Mouse (Mus musculus) neural tube, embryonic 14.5 days (tissue): ENCODE results near the gene Erg. TPM values are rescaled to one million over a fixed set of nuclear protein-coding genes. Genes with fewer than 3 reads are reported as not detected.

ENCODE experiments used
- ATAC-seq: fragments of 200-750 bp; cut with Nextera tagmentation; 2 replicates; pipeline ENCODE4 v1.8.0; 2017; ENCODE audit warnings: low read depth, mild to moderate bottlenecking, moderate TSS enrichment, moderate library complexity
- H3K27ac ChIP-seq: fragments of 300-500 bp; sonication (generic); 2 replicates; pipeline ENCODE4 v1.5.1; 2014; ENCODE audit warnings: low read depth, mild to moderate bottlenecking, control low read depth, low read length, moderate library complexity, mixed read lengths
- H3K27me3 ChIP-seq: fragments of 300-500 bp; sonication (generic); 2 replicates; pipeline ENCODE4 v1.6.1; 2014; ENCODE audit warnings: low read length; ENCODE audit not compliant: control insufficient read depth, insufficient read depth
- H3K36me3 ChIP-seq: fragments of 300-500 bp; sonication (generic); 2 replicates; pipeline ENCODE4 v1.6.1; 2014; ENCODE audit warnings: low read length, mixed read lengths; ENCODE audit not compliant: control insufficient read depth, insufficient read depth
- H3K4me1 ChIP-seq: fragments of 300-500 bp; sonication (generic); 2 replicates; pipeline ENCODE4 v1.6.1; 2014; ENCODE audit warnings: low read length; ENCODE audit not compliant: control insufficient read depth, insufficient read depth
- H3K4me2 ChIP-seq: fragments of 300-500 bp; sonication (generic); 2 replicates; pipeline ENCODE4 v1.6.1; 2014; ENCODE audit warnings: mild to moderate bottlenecking, low read depth, low read length, control low read depth
- H3K4me3 ChIP-seq: fragments of 300-500 bp; sonication (generic); 2 replicates; pipeline ENCODE4 v1.5.1; 2014; ENCODE audit warnings: low read depth, low read length, control low read depth, mixed read lengths
- H3K9ac ChIP-seq: fragments of 300-500 bp; sonication (generic); replicated peaks from 2 replicates; pipeline ENCODE4 v1.6.1; 2014; ENCODE audit warnings: low read depth, mild to moderate bottlenecking, control low read depth, low read length, mixed read lengths
- H3K9me3 ChIP-seq: fragments of 300-500 bp; sonication (generic); 2 replicates; pipeline ENCODE4 v1.6.1; 2016; ENCODE audit warnings: low read length; ENCODE audit not compliant: control insufficient read depth
- WGBS: fragments of 180-500 bp; shearing (Covaris S2); extraction: QIAGEN DNeasy Blood & Tissue Kit; methylation state at CpG from one replicate; pipeline ENCODE4 v1.1.7; 2014; 5-methylcytosine and 5-hydroxymethylcytosine counted together
- polyA plus RNA-seq: library from polyadenylated mRNA; unstranded; fragments of >200 nt; fragmentation: Nextera tagmentation; extraction: Ambion mirVana; gene quantifications from 2 replicates; pipeline ENCODE4 v1.2.1, GENCODE M21; 2014

The Erg gene
- polyA plus RNA-seq, 1 experiment from 2014 or later = 0.95 TPM

DNA sequence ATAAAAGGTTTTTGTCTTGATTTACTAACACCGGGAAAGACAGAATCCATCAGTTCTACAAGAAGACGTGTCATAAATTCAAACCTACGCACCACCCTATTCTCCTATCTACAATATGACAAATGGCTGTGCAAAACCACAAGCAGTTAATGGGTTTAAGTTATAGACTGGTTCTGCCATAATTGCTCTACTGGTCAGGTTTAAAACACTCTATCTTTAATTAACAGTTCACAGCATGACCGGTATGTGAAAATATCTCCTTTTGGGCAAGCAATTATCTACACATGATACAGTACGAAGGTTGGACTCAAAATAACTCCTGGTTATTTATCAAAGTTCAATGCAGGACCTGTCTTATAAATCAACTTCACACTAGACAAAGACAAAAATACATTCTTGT lies 107.8 kb downstream of the Erg start:
- Histone ChIP-seq H3K27ac (no peak overlapping the region), H3K4me1 (no peaks in the 10 kb centered on the region), H3K9me3 (no peaks in the 10 kb centered on the region), H3K27me3 (no peaks in the 10 kb centered on the region), H3K9ac (no peak overlapping the region), H3K4me2 (no peak overlapping the region), H3K4me3 (no peak overlapping the region), H3K36me3 (no peaks in the 10 kb centered on the region)
- ATAC-seq = no peak
- 78% methylated on average over 5 of the region's 5 CpGs for WGBS

GRCm38 (mm10) chr16:95475041-95475440 lies 111.4 kb downstream of the Erg start:
- Histone ChIP-seq H3K9me3 (no peaks in the 10 kb centered on the region), H3K4me3 (no peak overlapping the region), H3K27ac (no peak overlapping the region), H3K4me2 (no peak overlapping the region), H3K4me1 (no peaks in the 10 kb centered on the region), H3K36me3 (no peaks in the 10 kb centered on the region), H3K27me3 (no peaks in the 10 kb centered on the region), H3K9ac (no peak overlapping the region)
- no peak for ATAC-seq
- WGBS = 93% methylated on average over 3 of the region's 3 CpGs

GRCm38 (mm10) chr16:95473946-95474345 lies 112.4 kb downstream of the Erg start:
- Histone ChIP-seq H3K27me3 (no peaks in the 10 kb centered on the region), H3K27ac (no peak overlapping the region), H3K9me3 (no peaks in the 10 kb centered on the region), H3K4me3 (no peak overlapping the region), H3K4me1 (no peaks in the 10 kb centered on the region), H3K36me3 (no peaks in the 10 kb centered on the region), H3K9ac (no peak overlapping the region), H3K4me2 (no peak overlapping the region)
- no peak for ATAC-seq
- WGBS = 91% methylated on average over 3 of the region's 3 CpGs

DNA sequence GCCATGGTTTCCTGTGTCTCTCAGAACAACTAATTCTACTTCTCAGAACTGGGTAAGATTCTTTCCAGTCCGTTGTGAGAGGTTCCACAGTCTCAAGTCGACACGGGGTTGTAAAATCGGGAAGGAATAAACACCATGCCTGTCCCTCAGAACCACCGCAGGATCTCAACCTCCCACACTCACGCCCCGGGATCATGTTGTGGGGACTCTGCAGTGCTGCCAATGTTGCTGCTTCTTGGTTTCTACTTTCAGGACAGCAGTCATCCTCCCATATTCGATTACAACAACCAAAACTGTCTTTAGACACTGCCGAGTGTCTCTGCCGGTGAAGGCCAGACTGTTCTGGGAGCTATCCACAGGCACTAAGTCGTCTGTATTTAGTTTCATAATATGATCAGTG lies 113.6 kb downstream of the Erg start:
- Histone ChIP-seq H3K4me2 (no peak overlapping the region), H3K9me3 (no peaks in the 10 kb centered on the region), H3K4me1 (no peaks in the 10 kb centered on the region), H3K27me3 (no peaks in the 10 kb centered on the region), H3K4me3 (no peak overlapping the region), H3K27ac (no peak overlapping the region), H3K9ac (no peak overlapping the region), H3K36me3 (no peaks in the 10 kb centered on the region)
- ATAC-seq = no peak
- WGBS = 90% methylated on average over 11 of the region's 11 CpGs

DNA sequence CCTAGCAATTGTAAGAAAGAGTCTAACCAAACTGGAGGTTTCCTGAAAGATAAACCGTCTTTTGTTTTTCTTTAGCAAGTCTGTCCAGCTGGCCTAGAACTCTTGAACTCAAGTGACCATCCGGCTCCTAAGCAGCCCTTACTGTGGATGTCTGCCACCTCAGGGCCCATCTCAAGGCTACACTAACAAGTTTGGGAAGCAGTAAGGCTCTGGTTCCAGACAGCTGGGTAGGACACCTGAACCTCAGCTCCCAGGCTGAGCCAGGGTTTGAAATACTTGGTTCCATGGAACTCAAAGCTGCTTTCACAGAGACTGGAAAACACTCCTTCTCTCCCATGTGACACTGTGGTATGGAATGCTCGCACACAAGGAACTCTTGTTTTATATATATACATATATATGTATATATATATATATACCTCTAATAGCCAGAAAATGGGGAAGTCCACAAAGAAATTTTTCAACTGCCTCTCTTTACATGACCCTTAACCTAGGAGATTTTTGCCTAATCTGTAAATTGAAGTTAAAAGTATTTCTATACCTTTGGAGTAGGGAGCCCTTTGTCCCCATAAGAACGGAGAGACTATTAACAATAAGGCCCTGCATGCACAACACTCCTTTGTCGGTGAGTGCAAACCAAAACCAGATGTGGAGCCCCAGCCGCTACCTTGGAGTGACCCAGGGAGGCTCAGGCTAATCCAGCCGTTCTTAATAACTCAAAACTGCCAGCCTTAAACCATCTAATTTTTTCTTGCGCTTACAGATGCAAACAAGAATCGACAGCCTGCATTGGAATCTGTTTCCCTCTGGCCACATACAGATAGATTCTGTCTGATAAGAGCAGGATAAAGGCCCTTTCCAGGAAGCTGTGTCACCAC lies 116.9 kb downstream of the Erg start:
- no peak overlapping the region for H3K4me2 ChIP-seq
- H3K27ac ChIP-seq = no peak overlapping the region
- H3K27me3 ChIP-seq = no peaks in the 10 kb centered on the region
- H3K4me3 ChIP-seq = no peak overlapping the region
- H3K4me1 ChIP-seq = no peaks in the 10 kb centered on the region
- no peaks in the 10 kb centered on the region for H3K36me3 ChIP-seq
- 83% methylated on average over 9 of the region's 9 CpGs for WGBS
- no peaks in the 10 kb centered on the region for H3K9me3 ChIP-seq
- no peak overlapping the region for H3K9ac ChIP-seq
- no peak for ATAC-seq

DNA sequence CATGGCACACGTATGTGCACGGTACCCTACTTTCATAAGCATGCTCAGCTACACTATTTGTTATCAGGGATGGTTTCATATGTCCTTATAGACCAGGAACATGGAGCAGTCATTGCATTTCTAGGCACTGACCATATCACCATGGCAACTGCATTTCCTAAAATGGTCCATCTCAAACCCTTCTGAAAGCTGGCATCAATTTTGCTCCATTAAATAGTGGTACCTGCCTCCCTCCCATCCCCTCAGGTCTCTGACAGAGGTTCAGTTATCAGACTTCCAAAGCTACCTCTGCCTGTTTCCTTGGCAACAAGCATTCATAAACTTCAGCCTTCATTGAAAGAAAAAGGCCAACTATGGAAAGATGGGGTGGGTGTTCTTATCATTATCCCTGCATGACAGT lies 118.5 kb downstream of the Erg start:
- H3K36me3 ChIP-seq = no peaks in the 10 kb centered on the region
- no peaks in the 10 kb centered on the region for H3K27me3 ChIP-seq
- ATAC-seq = no peak
- no peak overlapping the region for H3K27ac ChIP-seq
- H3K4me1 ChIP-seq = no peaks in the 10 kb centered on the region
- 94% methylated on average over 2 of the region's 2 CpGs for WGBS
- H3K9me3 ChIP-seq = no peaks in the 10 kb centered on the region
- no peak overlapping the region for H3K4me3 ChIP-seq
- no peak overlapping the region for H3K9ac ChIP-seq
- no peak overlapping the region for H3K4me2 ChIP-seq

DNA sequence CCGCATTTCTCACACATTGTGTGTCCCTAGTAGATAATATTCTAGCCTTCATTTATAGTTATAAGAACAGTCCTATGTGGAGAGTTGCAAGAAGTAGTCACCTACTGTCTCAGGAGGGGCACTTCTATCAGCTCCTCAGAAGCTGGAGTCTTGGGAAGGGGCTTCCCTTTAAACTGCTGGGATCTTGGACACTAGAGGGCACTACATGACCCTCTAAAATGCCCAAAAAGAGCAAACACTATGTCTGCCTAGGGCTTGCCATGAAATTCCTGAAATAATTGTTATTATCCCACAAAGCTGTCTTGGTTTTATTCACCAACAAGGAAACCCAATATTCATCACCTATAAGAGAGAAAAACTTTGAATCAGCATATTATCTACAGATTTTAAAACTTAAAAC lies 119.8 kb downstream of the Erg start:
- H3K9ac ChIP-seq = no peak overlapping the region
- no peaks in the 10 kb centered on the region for H3K9me3 ChIP-seq
- no peak overlapping the region for H3K4me2 ChIP-seq
- no peaks in the 10 kb centered on the region for H3K27me3 ChIP-seq
- ATAC-seq = no peak
- no peak overlapping the region for H3K27ac ChIP-seq
- 90% methylated on average over 1 of the region's 1 CpGs for WGBS
- H3K36me3 ChIP-seq = no peaks in the 10 kb centered on the region
- H3K4me1 ChIP-seq = no peaks in the 10 kb centered on the region
- no peak overlapping the region for H3K4me3 ChIP-seq

DNA sequence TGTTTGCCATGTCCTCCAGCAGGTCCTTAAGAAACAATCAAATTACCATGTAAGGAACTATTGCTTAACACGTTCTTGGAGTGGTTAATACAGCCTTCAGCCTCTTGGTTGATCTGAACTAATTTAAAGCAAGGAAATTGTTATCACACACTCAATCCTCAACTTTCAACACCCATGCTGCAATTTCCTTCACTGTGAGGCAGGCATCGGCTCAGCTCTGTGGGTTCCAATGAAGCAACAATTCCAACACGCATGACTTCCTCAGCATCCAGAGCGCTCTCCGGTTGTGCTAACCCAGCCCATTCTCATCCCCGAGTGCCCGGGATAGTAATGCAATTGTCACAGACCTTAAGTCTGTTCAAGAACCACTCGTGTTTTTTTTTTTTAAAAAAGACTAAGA lies 121.8 kb downstream of the Erg start:
- no peak overlapping the region for H3K9ac ChIP-seq
- H3K27me3 ChIP-seq = no peaks in the 10 kb centered on the region
- H3K4me1 ChIP-seq = no peaks in the 10 kb centered on the region
- no peaks in the 10 kb centered on the region for H3K36me3 ChIP-seq
- H3K4me3 ChIP-seq = no peak overlapping the region
- no peaks in the 10 kb centered on the region for H3K9me3 ChIP-seq
- no peak overlapping the region for H3K27ac ChIP-seq
- no peak overlapping the region for H3K4me2 ChIP-seq
- no peak for ATAC-seq
- 76% methylated on average over 8 of the region's 8 CpGs for WGBS

DNA sequence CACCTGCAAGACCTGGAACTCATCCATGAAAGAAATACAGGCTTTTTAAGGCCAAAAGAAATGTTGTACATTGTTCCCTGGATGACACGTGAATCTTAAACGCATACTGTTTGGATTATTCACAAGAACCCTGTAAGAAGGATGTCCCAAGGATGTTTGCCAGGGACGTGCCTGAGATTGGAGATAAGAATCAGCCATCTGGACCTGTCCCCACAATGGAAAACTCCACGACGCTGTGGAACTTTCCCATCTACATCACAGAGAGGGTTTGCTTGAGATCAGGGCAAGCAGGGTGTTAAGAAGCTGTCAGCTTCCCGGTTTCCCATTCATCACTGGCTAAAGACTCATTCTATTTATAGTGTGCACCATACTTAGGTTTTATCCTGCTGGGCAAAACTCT lies 122.6 kb downstream of the Erg start:
- Histone ChIP-seq H3K4me3 (no peak overlapping the region), H3K4me2 (no peak overlapping the region), H3K9ac (no peak overlapping the region), H3K27ac (no peak overlapping the region), H3K9me3 (no peaks in the 10 kb centered on the region), H3K4me1 (no peaks in the 10 kb centered on the region), H3K27me3 (no peaks in the 10 kb centered on the region), H3K36me3 (no peaks in the 10 kb centered on the region)
- no peak for ATAC-seq
- WGBS = 63% methylated on average over 6 of the region's 6 CpGs
